Mouse (Mus musculus) heart, embryonic 13.5 days (tissue): ENCODE data around the gene Tmem144. TPM values are rescaled to one million over a fixed set of nuclear protein-coding genes. Genes with fewer than 3 reads are reported as not detected.
"Not testable (repeated sequence)": the region's sequence is repeated elsewhere in the genome, so short reads cannot be mapped to it uniquely, and the experiment has no call there.

Experiments used
- ATAC-seq: fragments of 200-750 bp; cut with Nextera tagmentation; 2 replicates; pipeline ENCODE4 v1.8.0; 2017; ENCODE audit warnings: moderate TSS enrichment; ENCODE audit not compliant: insufficient number of reproducible peaks, low FRiP score, low TSS enrichment; ENCODE audit errors: extremely low read depth
- H3K27ac ChIP-seq: fragments of 300-500 bp; sonication (generic); replicated peaks from 2 replicates; pipeline ENCODE4 v1.5.1; 2015; ENCODE audit warnings: moderate library complexity, mild to moderate bottlenecking, inconsistent platforms
- H3K27me3 ChIP-seq: fragments of 300-500 bp; sonication (generic); replicated peaks from 2 replicates; pipeline ENCODE4 v1.6.1; 2015; ENCODE audit warnings: mild to moderate bottlenecking, inconsistent platforms
- H3K36me3 ChIP-seq: fragments of 300-500 bp; sonication (generic); 2 replicates; pipeline ENCODE4 v1.6.1; 2015; ENCODE audit warnings: mild to moderate bottlenecking, inconsistent platforms
- H3K4me1 ChIP-seq: fragments of 300-500 bp; sonication (generic); 2 replicates; pipeline ENCODE4 v1.6.1; 2015; ENCODE audit warnings: inconsistent platforms
- H3K4me2 ChIP-seq: fragments of 300-500 bp; sonication (generic); 2 replicates; pipeline ENCODE4 v1.6.1; 2015; ENCODE audit warnings: inconsistent platforms, mild to moderate bottlenecking, moderate library complexity
- H3K4me3 ChIP-seq: fragments of 300-500 bp; sonication (generic); 2 replicates; pipeline ENCODE4 v1.5.1; 2015; ENCODE audit warnings: moderate library complexity, mild to moderate bottlenecking, inconsistent platforms
- H3K9ac ChIP-seq: fragments of 300-500 bp; sonication (generic); 2 replicates; pipeline ENCODE4 v1.6.1; 2015; ENCODE audit warnings: inconsistent platforms, mild to moderate bottlenecking, moderate library complexity
- H3K9me3 ChIP-seq: fragments of 300-500 bp; sonication (generic); 2 replicates; pipeline ENCODE4 v1.6.1; 2016; ENCODE audit warnings: inconsistent platforms
- WGBS: fragments of 180-500 bp; shearing (Covaris S2); methylation state at CpG from one replicate; pipeline ENCODE4 v1.1.7; 2015; ENCODE audit warnings: mixed read lengths; 5-methylcytosine and 5-hydroxymethylcytosine counted together
- polyA plus RNA-seq: library from polyadenylated mRNA; unstranded; fragments of >200 nt; fragmentation: Nextera tagmentation; extraction: Ambion mirVana; gene quantifications from 2 replicates; pipeline ENCODE4 v1.2.1, GENCODE M21; 2015

The Tmem144 gene
- polyA plus RNA-seq, 1 experiment from 2014 or later: 12.1 TPM

GRCm38 (mm10) chr3:79808530-79809179, 43.9 kb downstream of the Tmem144 start:
- H3K27me3 ChIP-seq: no peaks in the 10 kb centered on the region
- H3K9ac ChIP-seq: no peak overlapping the region
- no peak overlapping the region; the same call in 1 of the 2 replicates for H3K4me2 ChIP-seq
- no peaks in the 10 kb centered on the region for H3K9me3 ChIP-seq
- H3K36me3 ChIP-seq: peaks cover 3% of the 10 kb centered on the region; the same call in 1 of the 2 replicates
- H3K4me1 ChIP-seq: 0 out of 2 replicates have a peak, but pooled peaks cover 4% of the 10 kb centered on the region
- H3K27ac ChIP-seq: no peak overlapping the region
- 71% methylated on average over 9 of the region's 9 CpGs for WGBS
- no peak overlapping the region for H3K4me3 ChIP-seq
- ATAC-seq: no peak

GRCm38 (mm10) chr3:79800761-79801160, 51.8 kb downstream of the Tmem144 start:
- H3K4me2 ChIP-seq: not testable (repeated sequence)
- WGBS: 77% methylated on average over 7 of the region's 7 CpGs

GRCm38 (mm10) chr3:79792307-79792706, 60.3 kb downstream of the Tmem144 start:
- no peak for ATAC-seq
- H3K9ac ChIP-seq: no peak overlapping the region
- 80% methylated on average over 6 of the region's 6 CpGs for WGBS

More at GRCm38 (mm10) chr3:79800761-79801160, 51.8 kb downstream of the Tmem144 start:
- H3K4me3 ChIP-seq, H3K36me3 ChIP-seq, H3K4me1 ChIP-seq, H3K27ac ChIP-seq, ATAC-seq, H3K27me3 ChIP-seq, H3K9ac ChIP-seq, H3K9me3 ChIP-seq: not testable (repeated sequence)

GRCm38 (mm10) chr3:79790324-79790723, 62.2 kb downstream of the Tmem144 start:
- Histone ChIP-seq H3K9ac (no peak overlapping the region), H3K4me3 (no peak overlapping the region), H3K27me3 (no peaks in the 10 kb centered on the region), H3K36me3 (no peaks in the 10 kb centered on the region), H3K9me3 (no peaks in the 10 kb centered on the region), H3K27ac (no peak overlapping the region), H3K4me1 (no peaks in the 10 kb centered on the region), H3K4me2 (no peak overlapping the region)
- 65% methylated on average over 3 of the region's 3 CpGs for WGBS
- no peak for ATAC-seq

More at GRCm38 (mm10) chr3:79792307-79792706, 60.3 kb downstream of the Tmem144 start:
- H3K27me3 ChIP-seq: no peaks in the 10 kb centered on the region
- H3K4me2 ChIP-seq: no peak overlapping the region
- no peaks in the 10 kb centered on the region for H3K9me3 ChIP-seq
- no peak overlapping the region for H3K27ac ChIP-seq
- no peak overlapping the region for H3K4me3 ChIP-seq
- H3K4me1 ChIP-seq: no peaks in the 10 kb centered on the region
- H3K36me3 ChIP-seq: no peaks in the 10 kb centered on the region

GRCm38 (mm10) chr3:79789554-79789953, 63.0 kb downstream of the Tmem144 start:
- H3K9ac ChIP-seq: no peak overlapping the region
- H3K36me3 ChIP-seq: no peaks in the 10 kb centered on the region
- no peaks in the 10 kb centered on the region for H3K9me3 ChIP-seq
- H3K27ac ChIP-seq: no peak overlapping the region
- ATAC-seq: no peak
- H3K4me2 ChIP-seq: no peak overlapping the region
- peaks cover 3% of the 10 kb centered on the region; the same call in 1 of the 2 replicates for H3K4me1 ChIP-seq
- 73% methylated on average over 4 of the region's 4 CpGs for WGBS
- H3K27me3 ChIP-seq: no peaks in the 10 kb centered on the region
- no peak overlapping the region for H3K4me3 ChIP-seq

- Histone ChIP-seq H3K9me3 (no peaks in the 10 kb centered on the region), H3K27ac (no peak overlapping the region), H3K9ac (no peak overlapping the region), H3K4me1 (peaks cover 9% of the 10 kb centered on the region), H3K27me3 (no peaks in the 10 kb centered on the region), H3K36me3 (no peaks in the 10 kb centered on the region), H3K4me3 (no peak overlapping the region), H3K4me2 (no peak overlapping the region)
- ATAC-seq: no peak
- 69% methylated on average over 6 of the region's 6 CpGs for WGBS
Measured at GRCm38 (mm10) chr3:79788959-79789358, 63.6 kb downstream of the Tmem144 start.

- Histone ChIP-seq H3K4me3 (peak overlapping the region; percentile 43), H3K36me3 (no peaks in the 10 kb centered on the region), H3K4me1 (peaks cover 14% of the 10 kb centered on the region), H3K4me2 (peak overlapping the region; percentile 70), H3K9me3 (no peaks in the 10 kb centered on the region), H3K27me3 (no peaks in the 10 kb centered on the region), H3K27ac (peak overlapping the region; percentile 79), H3K9ac (peak overlapping the region; percentile 73)
- ATAC-seq: no peak
- WGBS: 2% methylated on average over 11 of the region's 11 CpGs
Measured at GRCm38 (mm10) chr3:79784362-79784736, 68.2 kb downstream of the Tmem144 start.

GRCm38 (mm10) chr3:79783630-79784361, 68.8 kb downstream of the Tmem144 start:
- Histone ChIP-seq H3K4me3 (peak overlapping the region; percentile 43), H3K27ac (peak overlapping the region; percentile 79), H3K4me1 (peaks cover 14% of the 10 kb centered on the region), H3K9ac (peak overlapping the region; percentile 73), H3K36me3 (no peaks in the 10 kb centered on the region), H3K27me3 (no peaks in the 10 kb centered on the region), H3K4me2 (peak overlapping the region; percentile 70), H3K9me3 (no peaks in the 10 kb centered on the region)
- no peak; the same call in 1 of the 2 replicates for ATAC-seq
- 14% methylated on average over 10 of the region's 10 CpGs for WGBS

GRCm38 (mm10) chr3:79772701-79773100, 79.9 kb downstream of the Tmem144 start:
- Histone ChIP-seq H3K4me3 (no peak overlapping the region), H3K9ac (no peak overlapping the region), H3K36me3 (no peaks in the 10 kb centered on the region), H3K4me2 (no peak overlapping the region), H3K9me3 (no peaks in the 10 kb centered on the region), H3K27ac (no peak overlapping the region), H3K4me1 (no peaks in the 10 kb centered on the region), H3K27me3 (no peaks in the 10 kb centered on the region)
- ATAC-seq: no peak
- 66% methylated on average over 2 of the region's 2 CpGs for WGBS
